Comparison of ENCODE assay signal across 9 mouse cellular contexts in genomic region chr4:48634058-48634457, GRCm38 (mm10). TPM values are rescaled to one million over a fixed set of nuclear protein-coding genes. Genes with fewer than 3 reads are reported as not detected.
A peak's percentile ranks its signal among the peaks of the same experiment; 100 is the strongest.
DNase-seq lines count a peak whose midpoint lies in the region; ATAC-seq and TF ChIP-seq lines count a peak whose summit lies in the region.
"Had no signal": no experiment of that assay in that cellular context is flagged by ENCODE, and none has a peak within 500 bp of the region (broad histone marks: within the 10 kb centered on the region; RNA-seq: fewer than 3 reads in every experiment).

No protein-coding gene starts in this region.

- no peak for ATAC-seq in heart, embryonic 11.5 days (replicated peaks; ENCODE audit: insufficient number of reproducible peaks, low FRiP score, low TSS enrichment)
- no peak for ATAC-seq in liver, embryonic 14.5 days (ENCODE audit: insufficient read depth)
- no peak for ATAC-seq in megakaryocyte-erythroid progenitor cell, adult 5-6 weeks (replicated peaks; ENCODE audit: low FRiP score, low TSS enrichment, poor library complexity, severe bottlenecking)

- peaks cover 8% of the 10 kb centered on the region; the same call in 1 of the 2 replicates for H3K4me1 ChIP-seq in heart, embryonic 11.5 days (ENCODE audit: control insufficient read depth, insufficient read depth, low read length)
- H3K4me1 ChIP-seq in E14TG2a.4 (replicated peaks; ENCODE audit: low read depth, low read length), result peaks cover 31% of the 10 kb centered on the region
- no peaks in the 10 kb centered on the region for H3K4me1 ChIP-seq in liver, embryonic 14.5 days (replicated peaks; ENCODE audit: control insufficient read depth in 2 of 2, insufficient read depth in 2 of 2, low read length in 1 of 2)

- no peak overlapping the region for H3K4me3 ChIP-seq in heart, embryonic 11.5 days (ENCODE audit: low read depth, low read length)
- H3K4me3 ChIP-seq in E14TG2a.4 (replicated peaks; ENCODE audit: low read length), result no peak overlapping the region
- H3K4me3 ChIP-seq in liver, embryonic 14.5 days (ENCODE audit: insufficient read depth in 1 of 2, low read depth in 2 of 2, low read length in 2 of 2), result no peak overlapping the region

- H3K27ac ChIP-seq in heart, embryonic 11.5 days (ENCODE audit: low read depth, low read length), result no peak overlapping the region
- no peak overlapping the region for H3K27ac ChIP-seq in liver, embryonic 14.5 days

- H3K4me2 ChIP-seq in heart, embryonic 11.5 days, result no peak overlapping the region
- no peak overlapping the region for H3K4me2 ChIP-seq in liver, embryonic 14.5 days (ENCODE audit: low read depth)

- TF ChIP-seq EP300 in liver, embryonic 14.5 days (IDR thresholded peaks at IDR 0.05; ENCODE audit: low read depth), result no peak

- peaks cover 6% of the 10 kb centered on the region for H3K36me3 ChIP-seq in heart, embryonic 11.5 days (ENCODE audit: control insufficient read depth, insufficient read depth, low read length)
- peaks cover 89% of the 10 kb centered on the region for H3K36me3 ChIP-seq in E14TG2a.4 (ENCODE audit: insufficient read depth, low read length)
- no peaks in the 10 kb centered on the region for H3K36me3 ChIP-seq in liver, embryonic 14.5 days (replicated peaks; ENCODE audit: control insufficient read depth, insufficient read depth, low read depth)

- no peaks in the 10 kb centered on the region for H3K27me3 ChIP-seq in heart, embryonic 11.5 days (ENCODE audit: control insufficient read depth, insufficient read depth, low read length)
- H3K27me3 ChIP-seq in E14TG2a.4 (ENCODE audit: insufficient read depth, low read length), result no peaks in the 10 kb centered on the region
- no peaks in the 10 kb centered on the region for H3K27me3 ChIP-seq in liver, embryonic 14.5 days (ENCODE audit: control insufficient read depth, insufficient read depth, low read length)

- no peaks in the 10 kb centered on the region for H3K9me3 ChIP-seq in heart, embryonic 11.5 days (replicated peaks; ENCODE audit: control insufficient read depth, low read length)
- no peaks in the 10 kb centered on the region for H3K9me3 ChIP-seq in E14TG2a.4 (ENCODE audit: low read length)
- no peaks in the 10 kb centered on the region for H3K9me3 ChIP-seq in liver, embryonic 14.5 days (ENCODE audit: control insufficient read depth, low read length)

- WGBS in heart, embryonic 11.5 days (ENCODE audit: insufficient replicate concordance), result 78% methylated on average over 2 of the region's 2 CpGs
- WGBS in liver, embryonic 14.5 days (ENCODE audit: insufficient replicate concordance), result 59% methylated on average over 2 of the region's 2 CpGs

- TF ChIP-seq CTCF in E14TG2a.4 (conservative IDR thresholded peaks at IDR 0.05; ENCODE audit: low read length), result peak; percentile 99
- TF ChIP-seq CTCF in liver, embryonic 14.5 days (IDR thresholded peaks at IDR 0.05; ENCODE audit: low read depth), result peak; percentile 65

- H3K9ac ChIP-seq in heart, embryonic 11.5 days (ENCODE audit: low read depth, low read length), result no peak overlapping the region
- no peak overlapping the region for H3K9ac ChIP-seq in liver, embryonic 14.5 days (replicated peaks)

- DNase-seq in heart, adult 8-10 months (ENCODE audit: low spot score), result peak; percentile 17
- peak; percentile 25 for DNase-seq in embryo, embryonic 11 days
- no peak for DNase-seq in liver, embryonic 14.5 days (ENCODE audit: low read depth in 3 of 3, low spot score in 3 of 3)
- DNase-seq in layer of hippocampus, adult 18-20 months (ENCODE audit: low spot score in 2 of 2), result no peak
- DNase-seq in frontal cortex, adult 2 months (ENCODE audit: extremely low spot score in 1 of 2, low spot score in 1 of 2), result no peak

RNA-seq across cellular contexts. Expression of gene Cavin4, which starts 29.3 kb away (rescaled TPM):
- 100 to 1,000 TPM; 111 to 133 (median 117) TPM for total RNA-seq in heart, adult 8-10 months (2022)
- 1.1 and 1.3 TPM in 2 replicates for polyA plus RNA-seq in heart, embryonic 11.5 days (2014; fragmentation: Nextera tagmentation; extraction: Ambion mirVana)
- polyA plus RNA-seq in liver, embryonic 14.5 days (2012; rRNA removed), result 0.02 and 0.03 TPM in 2 replicates
- not detected in 2 replicates for polyA plus RNA-seq in liver, embryonic 14.5 days (2014; fragmentation: Nextera tagmentation; extraction: Ambion mirVana)
- total RNA-seq in megakaryocyte-erythroid progenitor cell, adult 5-6 weeks (2014; fragmentation: Nextera tagmentation), result not detected in 2 replicates
- not detected in 2 replicates for total RNA-seq in megakaryocyte-erythroid progenitor cell, adult 5-6 weeks (2017)
- 1 to 10 TPM; 1.5 to 1.7 TPM for total RNA-seq in layer of hippocampus, adult 18-20 months (2021)
- polyA plus RNA-seq in frontal cortex, adult 2 months (2012; rRNA removed), result 1.1 and 1.4 TPM in 2 replicates
- polyA plus RNA-seq: spleen, adult 2 months had no signal

RNA-seq across cellular contexts. Expression of gene Tmeff1, which starts 49.1 kb away (rescaled TPM):
- 10 to 100 TPM in 2 of 4 experiments, 1 to 10 TPM in 2; 7.1 to 12.0 (median 9.5) TPM for total RNA-seq in heart, adult 8-10 months (2022)
- 51.2 and 60.7 TPM in 2 replicates for polyA plus RNA-seq in heart, embryonic 11.5 days (2014; fragmentation: Nextera tagmentation; extraction: Ambion mirVana)
- 1.0 and 1.5 TPM in 2 replicates for polyA plus RNA-seq in liver, embryonic 14.5 days (2012; rRNA removed)
- polyA plus RNA-seq in liver, embryonic 14.5 days (2014; fragmentation: Nextera tagmentation; extraction: Ambion mirVana), result 1.4 and 1.6 TPM in 2 replicates
- not detected in 2 replicates for total RNA-seq in megakaryocyte-erythroid progenitor cell, adult 5-6 weeks (2014; fragmentation: Nextera tagmentation)
- total RNA-seq in megakaryocyte-erythroid progenitor cell, adult 5-6 weeks (2017), result 0.95 TPM in 1 of 2 replicates, not detected in the other
- total RNA-seq in layer of hippocampus, adult 18-20 months (2021), result 100 to 1,000 TPM; 126 to 132 TPM
- polyA plus RNA-seq in frontal cortex, adult 2 months (2012; rRNA removed), result 97.4 and 107 TPM in 2 replicates

Comparison
In these comparisons a context has a peak if more than half of its experiments do, and no peak if none do; other contexts are left out.
1. DNase-seq: peak in heart, adult 8-10 months (single experiment) and embryo, embryonic 11 days (single experiment); none in liver, embryonic 14.5 days (0 of 3), layer of hippocampus, adult 18-20 months (0 of 2) and frontal cortex, adult 2 months (0 of 2).
2. RNA of gene Cavin4, which starts 29.3 kb away (total RNA-seq): 111 to 133 TPM in heart, adult 8-10 months; 1.5 to 1.7 TPM in layer of hippocampus, adult 18-20 months and not detected in megakaryocyte-erythroid progenitor cell, adult 5-6 weeks; every median in the first group is over 10 times any median in the second.
3. RNA of gene Tmeff1, which starts 49.1 kb away (total RNA-seq): 126 to 132 TPM in layer of hippocampus, adult 18-20 months; 7.1 to 12.0 TPM in heart, adult 8-10 months and 0.95 TPM in megakaryocyte-erythroid progenitor cell, adult 5-6 weeks; every median in the first group is over 4 times any median in the second.